Mouse (Mus musculus) forebrain, postnatal 0 days (tissue): Measurements from ENCODE around the gene Gm9833. TPM values are rescaled to one million over a fixed set of nuclear protein-coding genes. Genes with fewer than 3 reads are reported as not detected.

Experiments used
- ATAC-seq: fragments of 200-750 bp; cut with Nextera tagmentation; 2 replicates; pipeline ENCODE4 v1.8.0; 2017; ENCODE audit warnings: mild to moderate bottlenecking, moderate library complexity
- DNase-seq: peaks from one replicate; pipeline ENCODE4 v3.0.0-alpha.2; 2015
- H3K27ac ChIP-seq: fragments of 300-500 bp; sonication (generic); 2 replicates; pipeline ENCODE4 v1.5.1; 2014; ENCODE audit warnings: low read depth, mild to moderate bottlenecking, antibody characterized with exemption, low read length, moderate library complexity, mixed read lengths
- H3K27me3 ChIP-seq: fragments of 300-500 bp; sonication (generic); 2 replicates; pipeline ENCODE4 v1.6.1; 2014; ENCODE audit warnings: mild to moderate bottlenecking, low read length, mixed read lengths; ENCODE audit not compliant: insufficient read depth
- H3K36me3 ChIP-seq: fragments of 300-500 bp; sonication (generic); 2 replicates; pipeline ENCODE4 v1.6.1; 2014; ENCODE audit warnings: mild to moderate bottlenecking, moderate library complexity; ENCODE audit not compliant: insufficient read depth
- H3K4me1 ChIP-seq: fragments of 300-500 bp; sonication (generic); 2 replicates; pipeline ENCODE4 v1.6.1; 2014; ENCODE audit warnings: antibody characterized with exemption; ENCODE audit not compliant: insufficient read depth
- H3K4me2 ChIP-seq: fragments of 300-500 bp; sonication (generic); 2 replicates; pipeline ENCODE4 v1.6.1; 2014; ENCODE audit warnings: low read depth, mild to moderate bottlenecking, moderate library complexity
- H3K4me3 ChIP-seq: fragments of 300-500 bp; sonication (generic); 2 replicates; pipeline ENCODE4 v1.5.1; 2014; ENCODE audit warnings: low read depth, low read length, mixed read lengths
- H3K9ac ChIP-seq: fragments of 300-500 bp; sonication (generic); 2 replicates; pipeline ENCODE4 v1.6.1; 2014; ENCODE audit warnings: mild to moderate bottlenecking
- H3K9me3 ChIP-seq: fragments of 300-500 bp; sonication (generic); 2 replicates; pipeline ENCODE4 v1.6.1; 2016; ENCODE audit warnings: low read length
- CTCF ChIP-seq: sonication (generic); IDR thresholded peaks from 2 replicates; pipeline ENCODE4 v1.5.1; 2016; ENCODE audit warnings: antibody characterized with exemption, control low read depth, low read depth
- WGBS: fragments of 180-500 bp; shearing (Covaris S2); extraction: QIAGEN DNeasy Blood & Tissue Kit; methylation state at CpG from one replicate; pipeline ENCODE4 v1.1.7; 2014; 5-methylcytosine and 5-hydroxymethylcytosine counted together
- polyA plus RNA-seq: library from polyadenylated mRNA; unstranded; fragments of >200 nt; fragmentation: Nextera tagmentation; extraction: Ambion mirVana; gene quantifications from 2 replicates; pipeline ENCODE4 v1.2.1, GENCODE M21; 2015
- total RNA-seq: library from RNA; depleted of rRNA; stranded (reverse); fragments of >200 nt; gene quantifications from 2 replicates; pipeline ENCODE4 v1.2.3, GENCODE M21; 2014

Gene Gm9833
- total and polyA plus RNA-seq, 2 experiments from 2014 or later, result 4.8 to 11.3 TPM

GRCm38 (mm10) chr3:10095076-10095622 is 7.2 kb downstream of the Gm9833 start:
- DNase-seq, result no peak
- no peak for TF ChIP-seq CTCF
- no peak overlapping the region for H3K4me3 ChIP-seq
- H3K27me3 ChIP-seq, result no peaks in the 10 kb centered on the region
- H3K36me3 ChIP-seq, result no peaks in the 10 kb centered on the region
- no peaks in the 10 kb centered on the region for H3K4me1 ChIP-seq
- ATAC-seq, result no peak
- WGBS, result 82% methylated on average over 2 of the region's 2 CpGs
- no peak overlapping the region for H3K27ac ChIP-seq
- no peak overlapping the region for H3K9ac ChIP-seq
- H3K4me2 ChIP-seq, result no peak overlapping the region
- H3K9me3 ChIP-seq, result no peaks in the 10 kb centered on the region

DNA sequence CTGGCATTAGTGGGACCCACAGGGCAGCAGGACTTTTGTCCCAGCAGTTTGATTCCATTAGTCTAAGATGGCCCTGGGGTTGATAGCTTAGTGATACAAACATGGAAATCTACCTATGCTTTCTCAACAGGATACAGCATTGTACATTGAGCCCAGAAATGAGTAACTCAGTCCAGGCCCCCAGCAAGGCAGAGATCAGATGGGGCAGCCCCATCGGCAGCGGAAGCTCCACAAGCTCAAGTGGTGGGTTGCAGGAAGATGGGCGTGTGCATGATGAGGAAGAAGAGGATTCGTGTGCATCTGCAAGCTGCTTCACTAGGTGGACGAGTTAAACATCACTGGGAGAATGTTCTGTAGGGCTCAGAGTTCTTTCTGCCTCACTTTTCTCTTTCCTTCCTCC is 11.8 kb downstream of the Gm9833 start:
- WGBS, result 93% methylated on average over 5 of the region's 5 CpGs
- no peaks in the 10 kb centered on the region for H3K9me3 ChIP-seq
- H3K27me3 ChIP-seq, result no peaks in the 10 kb centered on the region
- no peak overlapping the region for H3K9ac ChIP-seq
- H3K4me2 ChIP-seq, result no peak overlapping the region
- ATAC-seq (no peak), DNase-seq (no peak)
- no peak overlapping the region for H3K27ac ChIP-seq
- H3K36me3 ChIP-seq, result no peaks in the 10 kb centered on the region
- no peaks in the 10 kb centered on the region for H3K4me1 ChIP-seq
- no peak for TF ChIP-seq CTCF
- no peak overlapping the region for H3K4me3 ChIP-seq

DNA sequence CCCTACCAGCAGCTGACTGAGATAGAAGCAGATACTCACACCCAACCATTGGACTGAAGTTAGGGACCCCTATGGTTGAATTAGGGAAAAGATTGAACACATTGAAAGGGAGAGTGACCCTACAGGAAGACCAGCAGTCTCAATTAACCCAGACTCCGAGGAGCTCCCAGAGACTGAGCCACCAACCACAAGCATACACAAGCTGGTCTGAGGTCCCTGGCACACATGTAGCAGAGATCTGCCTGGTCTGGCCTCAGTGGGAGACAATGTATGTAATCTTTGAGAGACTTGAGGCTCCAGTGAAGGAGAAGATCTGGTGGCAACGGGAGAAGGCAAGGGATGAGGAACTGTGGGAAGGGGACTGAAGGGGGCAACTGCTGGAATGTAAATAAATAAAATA is 23.7 kb downstream of the Gm9833 start:
- DNase-seq (no peak), ATAC-seq (no peak)
- Histone ChIP-seq H3K27me3 (no peaks in the 10 kb centered on the region), H3K4me3 (no peak overlapping the region), H3K27ac (no peak overlapping the region), H3K9me3 (no peaks in the 10 kb centered on the region), H3K4me2 (no peak overlapping the region), H3K9ac (no peak overlapping the region), H3K36me3 (no peaks in the 10 kb centered on the region), H3K4me1 (no peaks in the 10 kb centered on the region)
- TF ChIP-seq CTCF, result no peak
- 85% methylated on average over 2 of the region's 2 CpGs for WGBS

DNA sequence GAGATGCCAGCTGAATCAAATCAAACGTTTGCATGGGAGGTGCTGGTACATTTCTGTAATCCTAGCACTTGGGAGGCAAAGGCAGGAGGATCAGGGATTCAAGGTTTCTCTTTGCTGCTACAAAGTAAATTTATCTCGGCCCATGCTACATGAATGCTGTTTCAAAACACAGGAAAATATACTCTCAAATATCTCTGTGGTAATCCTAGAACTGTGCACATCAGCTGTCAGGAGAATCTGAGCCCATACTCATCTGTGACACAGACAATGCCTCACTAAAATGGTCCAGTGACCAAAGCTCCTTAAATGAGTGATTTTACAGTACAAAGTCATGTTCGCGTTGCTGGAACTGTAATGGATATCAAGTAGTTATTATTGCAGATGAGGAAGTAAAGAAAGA is 24.3 kb downstream of the Gm9833 start:
- no peaks in the 10 kb centered on the region for H3K4me1 ChIP-seq
- no peak overlapping the region for H3K4me2 ChIP-seq
- no peaks in the 10 kb centered on the region for H3K27me3 ChIP-seq
- ATAC-seq (no peak), DNase-seq (no peak)
- WGBS, result 78% methylated on average over 4 of the region's 4 CpGs
- no peak for TF ChIP-seq CTCF
- H3K9me3 ChIP-seq, result no peaks in the 10 kb centered on the region
- H3K36me3 ChIP-seq, result no peaks in the 10 kb centered on the region
- H3K27ac ChIP-seq, result no peak overlapping the region
- H3K9ac ChIP-seq, result no peak overlapping the region
- H3K4me3 ChIP-seq, result no peak overlapping the region

GRCm38 (mm10) chr3:10112660-10113059 is 24.8 kb downstream of the Gm9833 start:
- H3K27me3 ChIP-seq, result no peaks in the 10 kb centered on the region
- ATAC-seq (no peak), DNase-seq (peak; percentile 26)
- no peak for TF ChIP-seq CTCF
- no peaks in the 10 kb centered on the region for H3K36me3 ChIP-seq
- WGBS, result 66% methylated on average over 2 of the region's 2 CpGs
- no peaks in the 10 kb centered on the region for H3K9me3 ChIP-seq
- H3K4me2 ChIP-seq, result no peak overlapping the region
- no peak overlapping the region for H3K4me3 ChIP-seq
- no peak overlapping the region for H3K9ac ChIP-seq
- no peak overlapping the region for H3K27ac ChIP-seq
- H3K4me1 ChIP-seq, result no peaks in the 10 kb centered on the region

- no peaks in the 10 kb centered on the region for H3K36me3 ChIP-seq
Observed at GRCm38 (mm10) chr3:10116531-10116930, 28.6 kb downstream of the Gm9833 start.

DNA sequence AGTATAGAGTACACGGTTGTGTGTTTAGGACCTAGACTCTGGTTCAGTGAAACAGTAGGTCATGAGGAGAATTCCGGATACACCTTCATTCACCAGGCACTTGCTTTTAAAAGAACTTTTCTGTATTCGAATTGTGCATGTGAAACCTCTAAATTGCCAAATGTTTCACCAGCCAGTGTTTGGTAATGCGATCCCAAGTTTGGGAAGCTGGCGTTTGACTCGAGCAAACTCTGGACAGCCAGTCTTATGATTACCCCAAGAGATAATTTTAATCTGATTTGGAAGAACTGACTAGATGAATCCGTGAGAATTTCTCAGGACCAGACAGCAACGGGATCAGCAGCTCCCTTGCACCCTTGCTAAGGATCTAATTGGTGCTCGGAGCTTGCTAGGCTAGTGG is 33.3 kb downstream of the Gm9833 start:
- Histone ChIP-seq H3K4me1 (no peaks in the 10 kb centered on the region), H3K4me3 (no peak overlapping the region), H3K9ac (no peak overlapping the region), H3K9me3 (no peaks in the 10 kb centered on the region), H3K4me2 (no peak overlapping the region), H3K36me3 (no peaks in the 10 kb centered on the region), H3K27me3 (no peaks in the 10 kb centered on the region), H3K27ac (no peak overlapping the region)
- TF ChIP-seq CTCF, result no peak
- DNase-seq (no peak), ATAC-seq (no peak)
- WGBS, result 92% methylated on average over 9 of the region's 9 CpGs

More at GRCm38 (mm10) chr3:10116531-10116930, 28.6 kb downstream of the Gm9833 start:
- Histone ChIP-seq H3K9me3 (no peaks in the 10 kb centered on the region), H3K4me3 (no peak overlapping the region), H3K4me1 (no peaks in the 10 kb centered on the region), H3K9ac (no peak overlapping the region), H3K27ac (no peak overlapping the region), H3K4me2 (no peak overlapping the region), H3K27me3 (no peaks in the 10 kb centered on the region)
- ATAC-seq (no peak), DNase-seq (no peak)
- no peak for TF ChIP-seq CTCF
- WGBS, result 93% methylated on average over 12 of the region's 12 CpGs
